Mouse (Mus musculus) MEL (cell line): Measurements from ENCODE around the gene Hibch.

ENCODE experiments used
- CHD2 ChIP-seq: IDR thresholded peaks from 2 replicates; pipeline ENCODE4 v1.6.1; 2011; ENCODE audit warnings: low read length, improper control_type of control experiment
- CTCF ChIP-seq, 3 experiments: IDR thresholded peaks in 2 of 3; conservative IDR thresholded peaks in 1 of 3; 2 replicates each; pipeline ENCODE4 v1.5.1; 2011 to 2012; ENCODE audit warnings: low read length in 3 of 3, low read depth in 2 of 3, mild to moderate bottlenecking in 2 of 3, improper control_type of control experiment in 1 of 3, inconsistent platforms in 1 of 3, mixed read lengths in 1 of 3, moderate library complexity in 1 of 3; ENCODE audit not compliant: control insufficient read depth in 1 of 3, insufficient read depth in 1 of 3, poor library complexity in 1 of 3, severe bottlenecking in 1 of 3
- E2F4 ChIP-seq: IDR thresholded peaks from 2 replicates; pipeline ENCODE4 v1.6.1; 2011; ENCODE audit warnings: low read depth, low read length, improper control_type of control experiment, borderline replicate concordance
- EP300 ChIP-seq, 2 experiments: IDR thresholded peaks; 2 replicates each; pipeline ENCODE4 v1.6.1; 2011; ENCODE audit warnings: improper control_type of control experiment in 2 of 2, low read length in 2 of 2, low read depth in 1 of 2, mild to moderate bottlenecking in 1 of 2
- KAT2A ChIP-seq: conservative IDR thresholded peaks from 2 replicates; pipeline ENCODE4 v1.6.1; 2012; ENCODE audit warnings: low read depth, low read length, improper control_type of control experiment, inconsistent platforms
- POLR2A ChIP-seq, 2 experiments: IDR thresholded peaks; 2 replicates each; pipeline ENCODE4 v1.6.1; 2011 to 2012; ENCODE audit warnings: low read length in 2 of 2, mild to moderate bottlenecking in 2 of 2, control low read depth in 1 of 2, improper control_type of control experiment in 1 of 2, low read depth in 1 of 2, moderate library complexity in 1 of 2; ENCODE audit not compliant: control insufficient read depth in 1 of 2, insufficient read depth in 1 of 2, poor library complexity in 1 of 2
- POLR2AphosphoS5 ChIP-seq: IDR thresholded peaks from 2 replicates; pipeline ENCODE4 v1.6.1; 2012; ENCODE audit warnings: low read depth, borderline replicate concordance, mild to moderate bottlenecking, inconsistent platforms, low read length, moderate library complexity, mixed read lengths
- USF2 ChIP-seq, 2 experiments: IDR thresholded peaks; 2 replicates each; pipeline ENCODE4 v1.6.1; 2011 to 2012; ENCODE audit warnings: improper control_type of control experiment in 2 of 2, low read length in 2 of 2, borderline replicate concordance in 1 of 2, inconsistent platforms in 1 of 2, low read depth in 1 of 2, mild to moderate bottlenecking in 1 of 2; ENCODE audit not compliant: insufficient read depth in 1 of 2
- ZMIZ1 ChIP-seq: IDR thresholded peaks from 2 replicates; pipeline ENCODE4 v1.6.1; 2012; ENCODE audit warnings: low read depth, mild to moderate bottlenecking, inconsistent platforms, low read length, improper control_type of control experiment, moderate library complexity
- ZNF384 ChIP-seq: IDR thresholded peaks from 2 replicates; pipeline ENCODE4 v1.6.1; 2012; ENCODE audit warnings: low read depth, mild to moderate bottlenecking, inconsistent platforms, low read length, improper control_type of control experiment

- TF ChIP-seq E2F4, result no peak
- no peak for TF ChIP-seq ZMIZ1
- TF ChIP-seq POLR2AphosphoS5, result no peak
- no peak for TF ChIP-seq POLR2A (IDR thresholded peaks at IDR 0.05; ENCODE audit: control insufficient read depth in 1 of 2, insufficient read depth in 1 of 2, low read depth in 1 of 2, low read length in 2 of 2, poor library complexity in 1 of 2)
- TF ChIP-seq KAT2A, result no peak
- no peak for TF ChIP-seq CTCF (IDR thresholded peaks at IDR 0.05 in 2 of 3, conservative IDR thresholded peaks at IDR 0.05 in 1 of 3; ENCODE audit: control insufficient read depth in 1 of 3, insufficient read depth in 1 of 3, low read depth in 2 of 3, low read length in 3 of 3, poor library complexity in 1 of 3, severe bottlenecking in 1 of 3)
- TF ChIP-seq CHD2, result no peak
- no peak for TF ChIP-seq USF2 (IDR thresholded peaks at IDR 0.05; ENCODE audit: borderline replicate concordance in 1 of 2, insufficient read depth in 1 of 2, low read depth in 1 of 2, low read length in 2 of 2)
- TF ChIP-seq ZNF384, result no peak
- no peak for TF ChIP-seq EP300 (IDR thresholded peaks at IDR 0.05; ENCODE audit: low read depth in 1 of 2, low read length in 2 of 2)
These were observed 42.2 kb upstream of the Hibch start for GRCm38 (mm10) chr1:52802406-52802975.
